Mouse (Mus musculus) erythroblast, adult 5-6 weeks (primary cell): ENCODE data around the gene Gcnt2. TPM values are rescaled to one million over a fixed set of nuclear protein-coding genes. Genes with fewer than 3 reads are reported as not detected.
"Not testable (repeated sequence)": the region's sequence is repeated elsewhere in the genome, so short reads cannot be mapped to it uniquely, and the experiment has no call there.

Source experiments
- ATAC-seq: replicated peaks from 2 replicates; pipeline ENCODE4 v1.8.0; 2016; ENCODE audit warnings: moderate number of reproducible peaks, mild to moderate bottlenecking, moderate TSS enrichment, inconsistent platforms; ENCODE audit not compliant: poor library complexity, low FRiP score, severe bottlenecking
- total RNA-seq, 2 experiments: library from RNA; stranded (forward) in 1 of 2; stranded (reverse) in 1 of 2; fragments of 150-400 nt in 1 of 2; fragments of 200-764, 138-1000 nt in 1 of 2; gene quantifications; 2 replicates each; pipeline versions ENCODE4 v1.2.3 to v1.2.4; 2015 to 2017; ENCODE audit warnings: low replicate concordance in 2 of 2

The Gcnt2 gene
- total RNA-seq, 2 experiments from 2014 or later, result 2.2 to 8.6 TPM

DNA sequence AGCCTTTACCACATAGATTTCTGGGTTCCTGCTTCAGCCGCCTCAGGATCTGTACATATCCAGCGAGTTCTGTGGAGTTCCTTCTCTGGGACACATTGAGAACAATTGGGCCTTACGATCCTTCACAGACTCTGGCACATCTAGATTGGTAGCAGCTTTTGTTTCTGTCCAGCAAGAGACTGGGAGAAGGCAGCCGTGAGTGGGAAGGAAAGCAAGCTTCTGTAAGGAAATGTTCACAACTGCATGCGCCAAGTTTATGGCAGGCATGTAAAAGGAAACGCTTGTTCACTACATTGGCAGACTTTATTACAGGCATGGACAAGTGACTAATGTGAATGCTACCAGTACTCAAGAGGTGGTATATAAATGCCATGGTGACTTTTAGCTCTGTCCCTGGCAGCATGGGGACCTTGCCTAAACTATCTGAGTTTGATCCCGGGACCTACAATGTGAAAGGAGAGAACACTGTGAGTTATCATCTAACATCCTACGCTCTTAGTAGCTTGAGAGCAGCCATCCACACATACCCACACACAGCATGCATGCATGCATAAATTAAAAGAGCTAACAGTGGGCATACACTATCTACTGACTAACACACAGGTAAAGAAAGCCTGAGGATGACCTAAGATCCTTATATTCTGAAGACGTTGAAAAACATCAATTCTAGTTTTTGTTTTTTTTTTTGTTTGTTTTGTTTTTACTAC lies 68.8 kb downstream of the Gcnt2 start:
- no peak for ATAC-seq

GRCm38 (mm10) chr13:40931871-40932270 lies 72.3 kb downstream of the Gcnt2 start:
- ATAC-seq, result not testable (repeated sequence)

- ATAC-seq, result no peak
Measured at GRCm38 (mm10) chr13:40932573-40932972, 73.0 kb downstream of the Gcnt2 start.

DNA sequence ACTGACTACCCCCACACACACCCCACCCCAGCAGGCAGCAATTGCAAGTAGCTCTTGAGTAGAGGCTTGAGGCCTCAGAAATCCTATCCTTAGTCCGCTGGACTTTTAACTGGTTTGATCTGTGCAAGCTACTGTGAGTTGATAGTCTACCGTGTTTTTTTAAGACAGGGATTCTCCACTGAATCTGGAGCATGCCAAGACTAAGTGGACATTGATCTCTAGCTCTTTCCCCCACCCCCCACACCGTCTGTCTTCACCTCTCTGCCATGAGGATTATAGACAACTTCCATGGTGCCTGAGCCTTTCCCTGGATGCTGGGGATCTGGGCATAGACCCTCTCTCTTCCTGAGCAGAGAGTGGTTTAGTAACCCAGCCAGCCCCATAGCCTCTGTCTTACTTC lies 74.8 kb downstream of the Gcnt2 start:
- no peak for ATAC-seq

- ATAC-seq, result no peak
Measured at GRCm38 (mm10) chr13:40937586-40937985, 78.0 kb downstream of the Gcnt2 start.

DNA sequence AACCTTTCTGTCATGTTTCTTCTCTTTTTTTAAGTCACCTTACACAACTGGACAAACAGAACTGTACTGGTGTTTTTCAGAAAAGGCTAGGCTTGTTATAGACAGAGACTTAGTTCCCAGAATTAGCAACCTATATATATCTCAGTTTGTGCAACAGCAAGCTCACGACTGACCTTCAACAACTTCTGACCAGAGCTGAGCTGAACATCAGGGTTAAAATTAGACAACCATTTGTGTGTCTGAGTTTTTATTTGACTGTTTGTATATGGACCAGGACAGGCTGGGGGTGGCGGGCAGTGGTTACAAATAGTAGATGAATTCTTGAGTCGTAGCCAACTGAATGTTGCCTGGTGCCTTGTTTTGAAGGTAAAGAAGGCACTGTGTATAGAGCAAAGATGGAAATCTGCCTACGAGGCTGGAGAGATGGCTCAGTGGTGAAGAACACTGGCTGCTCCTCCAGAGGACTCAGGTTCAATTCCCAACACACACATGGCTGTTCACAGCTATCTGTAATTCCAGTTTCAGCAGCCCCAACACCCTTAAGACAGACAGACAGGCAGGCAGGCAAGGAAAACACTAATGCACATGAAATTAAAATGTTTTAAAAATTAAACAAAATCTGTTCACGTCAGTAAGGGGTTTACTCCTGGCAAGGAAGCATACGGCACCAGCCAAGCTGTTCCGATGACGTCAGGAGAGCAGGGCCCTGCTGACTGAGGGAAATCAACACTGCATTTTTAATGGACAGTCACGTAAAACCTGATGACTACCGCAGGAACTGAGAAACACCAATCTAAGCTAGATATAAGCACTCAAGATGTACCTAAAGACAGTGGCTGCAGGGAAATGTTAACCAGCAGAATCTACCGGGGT lies 79.2 kb downstream of the Gcnt2 start:
- ATAC-seq, result no peak

DNA sequence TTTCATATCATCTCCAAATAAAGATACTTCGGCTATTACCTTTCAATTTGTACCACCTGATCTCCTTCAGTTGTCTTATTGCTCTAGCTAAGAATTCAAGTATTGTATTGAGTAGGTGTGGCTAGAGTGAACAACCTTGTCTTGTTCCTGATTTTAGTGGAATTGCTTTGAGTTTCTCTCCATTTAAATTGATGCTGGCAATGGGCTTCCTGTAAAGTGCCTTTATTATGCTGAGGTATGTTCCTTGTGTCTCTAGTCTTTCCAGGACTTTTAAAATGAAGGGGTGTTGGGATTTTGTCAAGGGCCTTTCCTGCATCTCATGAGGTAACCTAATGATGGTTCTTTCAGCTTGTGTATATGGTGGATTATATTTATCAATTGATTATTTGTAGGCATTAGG lies 83.5 kb downstream of the Gcnt2 start:
- no peak for ATAC-seq

- no peak for ATAC-seq
Measured at GRCm38 (mm10) chr13:40943936-40944335, 84.4 kb downstream of the Gcnt2 start.

- ATAC-seq, result no peak
Measured at GRCm38 (mm10) chr13:40944346-40944745, 84.8 kb downstream of the Gcnt2 start.

DNA sequence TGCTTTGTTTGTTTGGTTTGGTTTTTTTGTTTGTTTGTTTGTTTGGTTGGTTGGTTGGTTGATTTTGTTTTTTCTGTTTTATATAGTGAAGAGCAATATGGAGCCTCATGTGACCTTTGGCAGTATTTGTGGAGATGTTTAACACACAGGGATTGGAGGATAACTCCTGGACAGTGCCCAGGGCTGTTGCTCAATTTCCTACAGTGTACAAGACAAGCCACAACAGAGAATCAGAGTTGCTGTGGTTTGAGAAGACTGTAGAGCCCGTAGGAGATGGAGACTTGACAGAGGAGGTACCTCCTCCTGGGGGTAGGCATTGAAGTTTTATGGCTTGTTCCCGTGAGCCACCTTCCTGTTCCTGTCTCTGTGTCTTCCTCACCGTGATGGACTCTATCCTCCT lies 87.0 kb downstream of the Gcnt2 start:
- ATAC-seq, result no peak

- no peak for ATAC-seq
Measured at GRCm38 (mm10) chr13:40947538-40948205, 88.1 kb downstream of the Gcnt2 start.

DNA sequence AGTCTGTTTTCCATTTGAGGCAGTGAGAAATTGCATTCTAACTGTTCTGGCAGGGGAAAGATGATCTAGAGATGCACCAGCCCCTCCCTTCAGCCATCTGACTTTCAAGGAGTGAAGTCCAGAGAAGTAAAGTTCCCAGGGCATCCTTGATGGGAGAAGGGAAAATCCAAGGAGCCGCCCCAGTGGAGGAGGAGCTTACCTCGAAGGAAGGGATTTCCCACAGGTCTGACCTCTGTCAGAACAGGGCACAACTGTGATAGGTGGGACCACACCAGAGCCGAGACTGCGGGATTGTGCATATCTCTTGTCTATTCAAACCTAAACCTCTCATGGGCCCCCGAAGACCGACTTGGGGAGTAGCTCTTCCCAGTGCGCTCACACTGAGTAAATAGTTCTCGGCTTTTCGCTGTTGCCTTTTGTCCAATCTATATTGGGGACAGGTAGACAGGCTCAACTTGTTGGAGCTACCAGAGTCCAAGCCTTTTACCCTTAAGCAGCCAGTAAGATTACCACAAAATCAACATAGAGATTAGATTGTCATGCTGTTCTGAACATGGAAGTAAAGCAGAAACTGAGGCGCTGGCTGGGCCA lies 91.9 kb downstream of the Gcnt2 start:
- ATAC-seq, result no peak

DNA sequence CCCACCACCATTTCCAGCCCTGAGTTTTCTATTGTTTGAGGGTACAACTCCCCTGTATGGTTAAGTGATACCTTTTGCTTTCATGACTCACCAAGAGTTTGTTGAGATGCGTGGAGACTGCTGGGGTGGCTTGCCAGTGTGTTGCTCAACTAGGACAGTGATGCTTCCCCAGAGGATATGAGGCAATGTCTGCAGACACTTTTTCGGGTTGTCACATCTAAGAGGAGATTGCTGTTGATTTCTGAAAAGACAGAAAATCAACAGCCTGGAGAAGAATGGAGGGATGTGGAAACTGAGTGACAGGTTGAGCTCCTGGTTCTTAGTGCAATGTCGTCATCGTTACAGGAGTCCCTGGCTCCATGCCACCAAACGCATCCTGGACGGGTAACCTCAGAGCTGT lies 93.7 kb downstream of the Gcnt2 start:
- ATAC-seq, result no peak

DNA sequence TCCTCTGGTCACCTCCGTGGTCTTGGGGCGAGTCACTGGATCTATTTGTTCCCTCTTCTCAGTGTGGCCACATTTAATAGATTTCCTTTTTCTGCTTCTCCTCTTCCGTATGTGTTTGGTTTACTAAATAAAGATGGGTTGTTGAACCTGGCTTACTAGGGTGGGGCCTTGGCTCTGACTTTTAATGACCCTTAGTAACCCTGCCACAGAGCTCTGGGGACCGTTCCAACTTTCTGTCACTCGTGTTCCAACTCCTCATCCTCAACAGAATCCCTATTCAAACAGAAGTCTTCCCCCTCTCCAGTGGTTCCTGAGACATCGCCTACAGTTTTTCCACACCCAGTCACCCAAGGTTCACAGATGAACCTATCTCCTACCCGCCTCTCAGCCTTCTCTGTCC lies 96.2 kb downstream of the Gcnt2 start:
- no peak for ATAC-seq

DNA sequence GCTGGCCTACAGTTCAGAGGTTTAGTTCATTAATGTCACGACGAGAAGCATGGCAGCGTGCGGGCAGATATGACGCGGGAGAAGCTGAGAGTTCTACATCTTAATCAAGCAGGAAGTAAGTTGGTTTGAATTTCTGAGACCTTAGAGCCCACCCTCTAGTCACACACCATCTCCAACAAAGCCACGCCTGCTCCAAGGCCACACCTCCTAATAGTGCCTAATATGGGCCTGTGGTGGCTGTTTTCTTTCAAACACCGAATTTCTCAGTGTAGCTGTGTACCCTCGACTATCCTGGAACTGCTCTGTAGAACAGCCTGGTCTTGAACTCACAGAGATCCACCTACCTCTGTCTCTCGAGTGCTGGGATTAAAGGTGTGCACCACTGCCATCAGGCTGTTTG lies 108.1 kb downstream of the Gcnt2 start:
- ATAC-seq, result no peak

GRCm38 (mm10) chr13:40968564-40968963 lies 109.0 kb downstream of the Gcnt2 start:
- no peak for ATAC-seq

DNA sequence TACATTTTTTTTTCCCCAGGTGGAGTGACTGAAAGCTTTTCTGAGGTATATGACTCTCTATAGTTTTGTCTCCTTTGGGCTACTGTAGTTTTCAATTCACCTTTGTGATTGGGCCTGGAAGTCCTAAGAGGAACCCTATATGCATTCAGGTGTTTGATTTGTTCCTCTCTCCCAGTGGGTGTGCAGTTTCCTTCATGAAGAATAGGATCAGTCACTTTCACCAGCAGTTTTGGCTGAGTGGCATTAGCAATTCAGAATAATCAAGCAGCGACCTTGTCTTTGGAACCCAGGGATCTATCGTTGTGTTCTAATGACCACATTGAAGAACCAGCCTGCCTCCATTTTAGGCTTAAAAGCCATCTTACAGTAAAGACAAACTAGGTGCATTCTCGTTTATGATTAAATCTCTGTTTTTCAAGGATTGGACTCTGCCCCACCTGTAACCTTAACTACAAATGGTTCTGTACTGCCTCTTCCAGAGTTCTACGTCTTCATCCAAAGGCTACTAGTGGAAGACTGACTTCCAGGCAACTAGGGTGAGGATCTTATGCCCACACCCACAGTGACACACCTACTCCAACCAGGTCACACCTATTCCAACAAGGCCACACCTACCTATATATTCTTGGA lies 110.3 kb downstream of the Gcnt2 start:
- no peak for ATAC-seq

DNA sequence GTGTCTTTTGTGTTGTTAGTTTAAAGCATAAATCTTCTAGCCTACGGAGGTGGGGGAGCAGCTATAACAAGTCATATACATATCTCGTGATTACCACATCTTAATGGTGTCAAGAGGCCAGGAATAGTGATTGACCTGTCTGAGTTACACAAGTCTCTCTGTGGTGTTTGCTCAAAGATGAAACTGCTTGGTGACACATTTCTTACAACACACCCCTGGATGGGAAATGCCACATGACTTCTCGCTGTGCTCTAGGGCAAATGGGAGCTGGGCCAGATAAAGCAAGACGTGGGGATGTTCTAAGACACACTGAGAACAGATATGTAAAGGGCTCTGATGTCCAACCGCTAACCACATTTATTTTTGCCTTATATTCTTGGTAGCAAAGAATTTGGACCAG lies 111.7 kb downstream of the Gcnt2 start:
- ATAC-seq, result no peak

DNA sequence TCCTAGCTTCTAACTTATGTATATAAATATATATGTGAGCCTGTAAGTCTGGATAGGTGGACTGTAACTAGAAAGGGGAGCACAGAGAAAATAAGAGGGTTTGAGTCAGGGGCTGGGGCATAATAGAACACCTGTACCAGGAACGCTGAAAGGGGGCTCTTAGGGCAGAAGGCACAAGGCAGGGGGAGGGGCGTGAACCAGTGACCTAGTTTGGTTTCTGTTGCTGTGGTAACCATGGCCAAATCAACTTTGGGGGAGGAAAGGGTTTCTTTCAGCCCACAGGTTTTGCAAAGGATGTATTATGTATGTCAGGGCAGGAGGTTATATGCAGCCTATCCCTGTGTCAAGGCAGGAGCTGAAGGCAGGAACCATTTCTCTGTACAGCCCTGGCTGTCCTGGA lies 112.3 kb downstream of the Gcnt2 start:
- ATAC-seq, result no peak

DNA sequence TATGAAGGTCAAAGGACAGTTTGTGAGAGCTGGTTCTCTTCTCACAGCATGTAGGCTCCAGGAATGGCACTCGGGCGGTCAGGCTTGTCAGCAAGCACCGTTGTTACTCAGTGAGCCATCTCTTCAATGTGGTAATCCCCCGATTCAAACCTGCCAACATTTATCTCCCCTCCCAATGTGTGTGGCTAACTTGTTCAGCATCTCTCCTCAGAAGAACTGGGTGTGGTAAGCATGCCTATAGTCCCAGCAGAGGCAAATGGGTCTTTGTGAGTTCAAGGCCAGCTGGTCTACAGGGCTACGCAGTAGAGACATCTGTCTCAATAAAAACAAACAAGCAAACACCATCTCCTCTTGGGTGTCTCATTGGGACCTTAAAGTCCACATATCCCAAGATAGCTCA lies 113.4 kb downstream of the Gcnt2 start:
- no peak for ATAC-seq
